In genomic region chr1:92212003-92212750, GRCm38 (mm10) we compare ENCODE assay signal across 8 mouse cellular contexts. TPM values are rescaled to one million over a fixed set of nuclear protein-coding genes. Genes with fewer than 3 reads are reported as not detected.
DNase-seq lines count a peak whose midpoint lies in the region; ATAC-seq and TF ChIP-seq lines count a peak whose summit lies in the region.

No protein-coding gene starts in this region.

- WGBS in forebrain, postnatal 0 days, result 25% methylated on average over 13 of the region's 13 CpGs
- WGBS in limb, embryonic 10.5 days, result 37% methylated on average over 13 of the region's 13 CpGs

- no peak overlapping the region for H3K4me2 ChIP-seq in forebrain, postnatal 0 days (ENCODE audit: low read depth)

- ATAC-seq in forebrain, postnatal 0 days, result peak; percentile 70

- no peak overlapping the region for H3K9ac ChIP-seq in forebrain, postnatal 0 days

- no peak overlapping the region for H3K4me3 ChIP-seq in forebrain, postnatal 0 days (ENCODE audit: low read depth, low read length)
- H3K4me3 ChIP-seq in limb, embryonic 10.5 days, result no peak overlapping the region

- no peak for TF ChIP-seq CTCF in forebrain, postnatal 0 days (IDR thresholded peaks at IDR 0.05; ENCODE audit: low read depth)

- peaks cover 7% of the 10 kb centered on the region; the same call in 1 of the 2 replicates for H3K4me1 ChIP-seq in forebrain, postnatal 0 days (ENCODE audit: insufficient read depth)
- H3K4me1 ChIP-seq in limb, embryonic 10.5 days, result peaks cover 26% of the 10 kb centered on the region

- peak; percentile 51 for DNase-seq in testis, postnatal 10 days (ENCODE audit: low spot score)
- DNase-seq in testis, postnatal 14 days (ENCODE audit: low spot score), result no peak
- DNase-seq in forebrain, postnatal 0 days, result peak; percentile 56
- DNase-seq in limb, embryonic 10.5 days (ENCODE audit: low spot score), result no peak
- peak; percentile 23 for DNase-seq in retina, postnatal 7 days (ENCODE audit: low read depth, low spot score)
- no peak for DNase-seq in thymus, postnatal 0 days (ENCODE audit: low spot score)
- no peak for DNase-seq in layer of hippocampus, postnatal 25 days (ENCODE audit: extremely low spot score in 1 of 2, low spot score in 1 of 2)
- no peak for DNase-seq in kidney, adult 18-20 months

- H3K9me3 ChIP-seq in forebrain, postnatal 0 days (ENCODE audit: low read length), result no peaks in the 10 kb centered on the region
- no peaks in the 10 kb centered on the region for H3K9me3 ChIP-seq in limb, embryonic 10.5 days (replicated peaks)

- H3K27me3 ChIP-seq in forebrain, postnatal 0 days (ENCODE audit: insufficient read depth, low read length), result peaks cover 2% of the 10 kb centered on the region; the same call in 1 of the 2 replicates
- H3K27me3 ChIP-seq in limb, embryonic 10.5 days (ENCODE audit: low read depth, poor library complexity, severe bottlenecking), result 0 out of 2 replicates have a peak, but pooled peaks cover 10% of the 10 kb centered on the region

- no peak overlapping the region for H3K27ac ChIP-seq in forebrain, postnatal 0 days (ENCODE audit: low read depth, low read length)
- H3K27ac ChIP-seq in limb, embryonic 10.5 days, result peak overlapping the region; percentile 53

- H3K36me3 ChIP-seq in forebrain, postnatal 0 days (ENCODE audit: insufficient read depth), result no peaks in the 10 kb centered on the region
- H3K36me3 ChIP-seq in limb, embryonic 10.5 days, result no peaks in the 10 kb centered on the region

RNA-seq across cellular contexts. Expression of gene Hdac4, which starts 16.7 kb away (rescaled TPM):
- 39.7 and 57.0 TPM in 2 replicates for total RNA-seq in forebrain, postnatal 0 days (2014; rRNA removed)
- polyA plus RNA-seq in forebrain, postnatal 0 days (2015; fragmentation: Nextera tagmentation; extraction: Ambion mirVana), result 11.2 and 21.3 TPM in 2 replicates
- 16.3 and 20.7 TPM in 2 replicates for polyA plus RNA-seq in limb, embryonic 10.5 days (2016; fragmentation: Nextera tagmentation; extraction: Ambion mirVana)
- 23.6 and 27.7 TPM in 2 replicates for polyA plus RNA-seq in thymus, postnatal 0 days (2015; fragmentation: Nextera tagmentation; extraction: Ambion mirVana)
- 100 to 1,000 TPM in 1 of 2 experiments, 10 to 100 TPM in 1; 97.9 to 101 TPM for total RNA-seq in layer of hippocampus, postnatal 25 days (2021)

Comparison
In these comparisons a context has a peak if more than half of its experiments do, and no peak if none do; other contexts are left out.
1. DNase-seq: peak in testis, postnatal 10 days (single experiment), forebrain, postnatal 0 days (single experiment) and retina, postnatal 7 days (single experiment); none in testis, postnatal 14 days (single experiment), limb, embryonic 10.5 days (single experiment), thymus, postnatal 0 days (single experiment), layer of hippocampus, postnatal 25 days (0 of 2) and kidney, adult 18-20 months (single experiment).